Mouse (Mus musculus) intestine, postnatal 0 days (tissue): Measurements from ENCODE around the gene Pth2r. TPM values are rescaled to one million over a fixed set of nuclear protein-coding genes. Genes with fewer than 3 reads are reported as not detected.

Source experiments
- ATAC-seq: fragments of 200-750 bp; cut with Nextera tagmentation; 2 replicates; pipeline ENCODE4 v1.8.0; 2017; ENCODE audit warnings: mild to moderate bottlenecking, moderate TSS enrichment, moderate library complexity
- H3K27ac ChIP-seq: fragments of 300-500 bp; sonication (generic); 2 replicates; pipeline ENCODE4 v1.5.1; 2014; ENCODE audit warnings: mild to moderate bottlenecking, low read depth, low read length, moderate library complexity
- H3K27me3 ChIP-seq: fragments of 300-500 bp; sonication (generic); replicated peaks from 2 replicates; pipeline ENCODE4 v1.6.1; 2014; ENCODE audit warnings: low read length, mixed read lengths; ENCODE audit not compliant: control insufficient read depth, insufficient read depth
- H3K36me3 ChIP-seq: fragments of 300-500 bp; sonication (generic); 2 replicates; pipeline ENCODE4 v1.6.1; 2014; ENCODE audit warnings: mild to moderate bottlenecking, moderate library complexity; ENCODE audit not compliant: control insufficient read depth, insufficient read depth
- H3K4me1 ChIP-seq: fragments of 300-500 bp; sonication (generic); replicated peaks from 2 replicates; pipeline ENCODE4 v1.6.1; 2014; ENCODE audit warnings: antibody characterized with exemption, low read length, mixed read lengths; ENCODE audit not compliant: control insufficient read depth, insufficient read depth
- H3K4me2 ChIP-seq: fragments of 300-500 bp; sonication (generic); replicated peaks from 2 replicates; pipeline ENCODE4 v1.6.1; 2014; ENCODE audit warnings: low read depth, mild to moderate bottlenecking, moderate library complexity
- H3K4me3 ChIP-seq: fragments of 300-500 bp; sonication (generic); 2 replicates; pipeline ENCODE4 v1.5.1; 2014; ENCODE audit warnings: low read depth, low read length
- H3K9ac ChIP-seq: fragments of 300-500 bp; sonication (generic); 2 replicates; pipeline ENCODE4 v1.6.1; 2014; ENCODE audit warnings: mild to moderate bottlenecking, low read depth, low read length
- H3K9me3 ChIP-seq: fragments of 300-500 bp; sonication (generic); 2 replicates; pipeline ENCODE4 v1.6.1; 2016; ENCODE audit warnings: mixed run types; ENCODE audit not compliant: control insufficient read depth
- CTCF ChIP-seq: sonication (generic); IDR thresholded peaks from 2 replicates; pipeline ENCODE4 v1.5.1; 2016; ENCODE audit warnings: low read depth, mild to moderate bottlenecking, control low read depth, antibody characterized with exemption, moderate library complexity
- WGBS: fragments of 180-500 bp; shearing (Covaris S2); extraction: QIAGEN DNeasy Blood & Tissue Kit; methylation state at CpG from one replicate; pipeline ENCODE4 v1.1.7; 2014; 5-methylcytosine and 5-hydroxymethylcytosine counted together
- polyA plus RNA-seq: library from polyadenylated mRNA; unstranded; fragments of >200 nt; fragmentation: Nextera tagmentation; extraction: Ambion mirVana; gene quantifications from 2 replicates; pipeline ENCODE4 v1.2.1, GENCODE M21; 2015

The Pth2r gene
- polyA plus RNA-seq, 1 experiment from 2014 or later: not detected

DNA sequence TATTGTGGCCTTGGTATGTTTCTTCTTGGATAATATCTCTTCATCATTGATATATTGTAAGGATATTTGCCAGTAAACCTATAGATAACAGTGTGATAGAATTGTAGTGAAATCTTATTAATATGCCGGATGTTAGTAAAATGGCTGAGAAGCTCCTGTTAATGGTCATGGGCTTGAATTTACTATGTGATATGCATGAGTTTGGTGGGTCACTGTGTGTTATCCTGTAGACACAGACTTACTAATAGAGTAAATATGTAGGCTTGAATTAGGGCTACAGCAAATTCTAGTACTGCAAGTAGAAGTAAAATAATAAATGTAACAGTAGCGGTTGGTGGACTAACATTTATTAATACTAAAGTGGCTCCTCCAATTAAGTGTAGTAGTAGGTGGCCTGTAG is 139.1 kb downstream of the Pth2r start:
- no peaks in the 10 kb centered on the region for H3K36me3 ChIP-seq
- no peaks in the 10 kb centered on the region for H3K9me3 ChIP-seq
- no peaks in the 10 kb centered on the region for H3K27me3 ChIP-seq
- no peak overlapping the region for H3K4me2 ChIP-seq
- no peak for TF ChIP-seq CTCF
- no peak overlapping the region for H3K27ac ChIP-seq
- H3K4me1 ChIP-seq: no peaks in the 10 kb centered on the region
- H3K4me3 ChIP-seq: no peak overlapping the region
- H3K9ac ChIP-seq: no peak overlapping the region
- 94% methylated on average over 2 of the region's 2 CpGs for WGBS
- ATAC-seq: no peak

GRCm38 (mm10) chr1:65422501-65423010 is 140.7 kb downstream of the Pth2r start:
- no peak for TF ChIP-seq CTCF
- H3K36me3 ChIP-seq: no peaks in the 10 kb centered on the region
- ATAC-seq: no peak
- H3K4me3 ChIP-seq: no peak overlapping the region
- H3K27me3 ChIP-seq: no peaks in the 10 kb centered on the region
- no peak overlapping the region for H3K27ac ChIP-seq
- H3K4me1 ChIP-seq: no peaks in the 10 kb centered on the region
- no peaks in the 10 kb centered on the region for H3K9me3 ChIP-seq
- no peak overlapping the region for H3K4me2 ChIP-seq
- no peak overlapping the region for H3K9ac ChIP-seq

Other genes with a start within 250 kb of the Pth2r start
- 0.09 and 0.16 TPM in 2 replicates for gene Akr1cl, start 249.3 kb upstream of the Pth2r start, polyA plus RNA-seq
- not detected in 2 replicates for gene Cryge, start 230.9 kb upstream of the Pth2r start, polyA plus RNA-seq
- not detected in 2 replicates for gene Crygd, start 218.6 kb upstream of the Pth2r start, polyA plus RNA-seq
- not detected in 2 replicates for gene Crygc, start 208.4 kb upstream of the Pth2r start, polyA plus RNA-seq
- gene Crygb, start 199.8 kb upstream of the Pth2r start, polyA plus RNA-seq: not detected in 2 replicates
- not detected in 2 replicates for gene Cryga, start 178.7 kb upstream of the Pth2r start, polyA plus RNA-seq
- gene Gm28845, start 162.5 kb upstream of the Pth2r start, polyA plus RNA-seq: not detected in 2 replicates
- gene D630023F18Rik, start 158.8 kb upstream of the Pth2r start, polyA plus RNA-seq: 0.26 and 0.56 TPM in 2 replicates
- gene Idh1, start 95.6 kb upstream of the Pth2r start, polyA plus RNA-seq: 254 and 260 TPM in 2 replicates
- gene Pikfyve, start 95.4 kb upstream of the Pth2r start, polyA plus RNA-seq: 6.7 TPM in 2 replicates